Mouse (Mus musculus) CD8-positive naive resting alpha-beta T cell, adult 2 months (primary cell): Measurements from ENCODE around the gene Mthfd1.
A peak's percentile ranks its signal among the peaks of the same experiment; 100 is the strongest.

Source experiments
- DNase-seq, 2 experiments: peaks; one replicate each; pipeline ENCODE4 v3.0.0; 2022; ENCODE audit warnings: low read depth in 2 of 2, low spot score in 2 of 2

Mthfd1 gene

DNA sequence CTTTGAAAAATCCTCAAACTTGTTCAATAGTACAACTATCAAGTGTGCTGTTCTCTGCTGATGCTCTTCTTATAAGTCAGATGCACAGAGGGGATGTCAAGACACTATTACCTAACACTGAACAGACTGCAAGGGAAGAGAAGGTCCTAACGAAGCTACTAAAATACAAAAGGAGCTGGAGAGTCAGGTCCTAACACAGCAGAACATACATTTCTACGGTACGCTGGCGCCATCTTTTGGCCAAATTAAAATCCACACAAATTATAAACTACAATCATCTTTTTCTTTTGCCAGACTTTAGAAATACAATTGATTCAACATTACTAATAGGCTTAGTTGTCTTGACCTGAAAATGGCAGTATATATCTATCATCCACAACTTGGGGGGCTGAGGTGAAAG, 86.0 kb downstream of the Mthfd1 start:
- DNase-seq, result peak; percentile 47 to 62

DNA sequence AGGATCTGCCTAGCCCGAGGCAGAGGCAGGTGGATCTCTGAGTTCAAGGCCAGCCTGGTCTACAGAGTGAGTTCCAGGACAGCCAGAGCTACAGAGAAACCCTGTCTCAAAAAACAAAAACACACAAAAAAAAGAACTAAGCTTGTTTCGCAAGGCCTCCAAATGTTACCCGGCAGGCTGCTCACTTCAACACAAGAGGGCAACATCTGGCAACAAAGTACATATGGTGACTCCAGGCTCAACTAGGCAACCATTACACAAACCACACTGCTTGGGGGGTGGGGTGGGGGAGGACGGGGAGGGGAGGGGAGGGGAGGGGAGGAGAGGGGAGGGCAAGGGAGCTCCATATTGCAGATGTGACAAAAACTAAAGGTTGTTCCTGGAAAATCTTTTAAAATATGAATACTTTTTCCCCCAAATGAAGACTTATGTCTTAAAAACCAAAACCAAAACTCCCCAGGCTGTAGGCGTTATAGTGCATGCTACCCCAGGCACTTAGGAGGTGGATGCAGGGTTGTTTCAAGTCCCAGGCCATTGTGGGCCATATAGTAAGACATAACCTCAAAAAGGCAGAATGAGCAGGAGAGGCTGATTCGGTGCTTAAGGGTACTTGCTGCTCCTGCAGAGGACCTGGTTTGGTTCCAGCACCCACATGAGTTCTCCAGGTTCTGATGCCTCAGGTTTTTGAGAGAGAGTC, 90.8 kb downstream of the Mthfd1 start:
- peak in 1 of 2 experiments; percentile 47 for DNase-seq

DNA sequence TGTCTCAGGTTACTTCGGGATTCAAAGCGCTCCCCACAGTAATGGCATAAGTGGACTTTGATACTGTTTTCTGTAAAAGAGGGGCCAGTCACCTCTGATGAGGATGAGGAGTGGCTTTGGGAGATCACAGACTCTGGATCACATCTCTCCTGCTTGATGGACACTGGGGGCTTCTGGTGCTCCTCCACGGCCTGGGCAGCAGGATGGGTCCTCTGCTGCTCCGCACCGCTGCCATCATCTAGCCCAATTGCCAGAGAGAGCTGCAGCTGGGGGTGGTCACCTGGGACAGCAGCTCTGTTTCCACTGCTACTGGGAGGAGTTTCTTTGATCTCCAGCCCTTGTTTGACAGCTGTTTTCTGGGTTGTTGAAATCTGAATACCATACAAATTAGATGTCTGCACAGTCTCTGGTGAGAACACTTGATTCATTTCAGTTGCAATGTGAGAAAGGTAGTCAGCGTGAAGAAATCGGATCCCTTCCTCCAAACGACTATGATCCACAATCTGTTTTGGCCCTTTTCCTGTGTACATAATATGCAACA, 94.7 kb downstream of the Mthfd1 start:
- DNase-seq, result no peak

DNA sequence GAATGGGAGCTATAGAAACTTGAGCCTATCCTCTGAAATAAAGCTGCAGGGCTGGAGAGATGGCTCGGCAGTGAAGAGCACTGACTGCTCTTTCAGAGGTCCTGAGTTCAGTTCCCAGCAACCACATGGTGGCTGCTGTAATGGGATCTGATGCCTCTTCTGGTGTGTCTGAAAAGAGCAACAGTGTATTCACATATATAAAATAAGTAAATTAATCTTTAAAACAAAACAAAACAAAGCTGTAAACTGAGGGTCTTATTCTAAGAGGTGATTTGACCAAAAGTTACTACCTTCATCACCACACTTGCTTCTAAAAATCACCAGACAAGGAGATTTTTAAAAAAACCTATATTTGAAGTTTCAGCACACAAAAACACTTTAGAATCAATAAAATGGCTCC, 105.8 kb downstream of the Mthfd1 start:
- DNase-seq, result no peak

DNA sequence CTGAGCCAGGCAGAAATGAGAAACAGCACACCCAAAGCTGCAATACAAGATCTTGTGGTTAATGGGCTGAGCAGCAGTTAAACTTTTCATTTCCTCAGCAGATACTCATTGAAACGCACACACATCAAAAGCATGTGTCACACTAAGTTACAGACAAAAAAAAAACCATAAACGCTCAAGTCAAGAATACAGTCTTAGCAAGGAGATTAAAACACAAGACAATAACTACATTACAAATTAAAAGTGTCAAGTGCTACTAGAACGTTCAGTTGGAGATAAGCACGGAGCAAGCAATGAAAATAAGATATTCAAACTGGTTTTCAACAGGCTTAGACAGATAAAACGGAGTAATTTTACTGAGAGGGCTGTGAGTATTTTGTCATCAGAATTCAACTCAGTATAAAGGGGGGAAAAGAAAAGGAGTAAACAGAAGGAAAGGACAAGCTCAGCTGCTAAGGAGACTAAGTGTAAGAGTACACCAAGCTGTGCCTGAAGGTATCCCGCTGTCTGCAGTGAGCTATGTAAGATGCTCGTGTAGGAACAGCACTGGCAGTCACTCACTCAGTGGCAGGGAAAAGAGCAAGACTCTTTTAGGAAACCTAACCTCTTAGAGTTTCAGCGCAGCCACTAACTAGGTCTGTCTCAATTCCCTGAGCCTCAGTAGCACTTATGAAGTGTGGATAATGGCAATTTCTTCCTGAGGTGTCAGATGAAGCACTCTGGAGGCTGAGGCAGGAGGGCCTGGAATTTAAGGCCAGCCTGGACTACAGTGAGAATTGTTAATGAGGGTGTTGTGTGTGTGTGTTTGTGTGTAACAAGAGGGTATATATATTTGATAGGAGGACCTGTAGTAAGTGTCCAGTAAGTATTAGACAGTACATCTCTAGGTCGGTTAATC, 106.6 kb downstream of the Mthfd1 start:
- no peak for DNase-seq

DNA sequence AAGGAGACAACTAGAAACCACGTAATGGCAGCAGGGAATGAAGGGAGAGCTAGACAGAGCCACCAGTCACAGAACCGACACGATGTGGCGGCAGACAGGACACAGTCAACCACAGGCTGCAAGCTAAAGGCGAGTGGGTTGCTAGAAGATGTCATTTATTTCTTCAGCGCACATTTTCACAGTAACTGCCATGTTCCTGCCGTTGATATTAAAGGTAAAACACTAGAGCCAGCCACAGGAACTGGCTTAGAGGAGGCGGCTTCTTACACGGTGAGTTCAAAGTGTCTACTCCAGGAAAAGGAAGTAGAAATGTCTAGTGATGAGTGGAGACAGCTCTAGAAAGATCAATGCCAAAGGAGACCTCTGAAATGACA, 107.2 kb downstream of the Mthfd1 start:
- peak in 1 of 2 experiments; percentile 54 for DNase-seq

DNA sequence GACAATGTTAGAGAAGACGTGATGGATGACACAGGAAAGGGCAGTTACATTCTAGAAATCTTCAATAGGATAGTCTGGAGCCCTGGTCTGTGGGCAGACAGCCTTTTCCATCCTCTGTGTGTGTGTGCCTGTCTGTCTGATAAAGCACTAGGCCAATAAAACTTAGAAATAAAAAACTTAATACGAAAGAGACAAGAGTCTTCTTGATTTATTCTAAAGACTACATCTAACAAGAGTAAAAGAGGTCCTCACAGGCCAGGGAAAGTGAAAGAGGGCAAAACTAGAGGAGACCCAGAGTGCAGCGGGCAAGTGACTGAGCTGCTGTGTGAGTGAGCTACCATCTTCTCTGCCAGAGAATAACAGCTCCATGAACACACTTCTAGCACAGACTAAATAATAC, 111.2 kb downstream of the Mthfd1 start:
- no peak for DNase-seq

DNA sequence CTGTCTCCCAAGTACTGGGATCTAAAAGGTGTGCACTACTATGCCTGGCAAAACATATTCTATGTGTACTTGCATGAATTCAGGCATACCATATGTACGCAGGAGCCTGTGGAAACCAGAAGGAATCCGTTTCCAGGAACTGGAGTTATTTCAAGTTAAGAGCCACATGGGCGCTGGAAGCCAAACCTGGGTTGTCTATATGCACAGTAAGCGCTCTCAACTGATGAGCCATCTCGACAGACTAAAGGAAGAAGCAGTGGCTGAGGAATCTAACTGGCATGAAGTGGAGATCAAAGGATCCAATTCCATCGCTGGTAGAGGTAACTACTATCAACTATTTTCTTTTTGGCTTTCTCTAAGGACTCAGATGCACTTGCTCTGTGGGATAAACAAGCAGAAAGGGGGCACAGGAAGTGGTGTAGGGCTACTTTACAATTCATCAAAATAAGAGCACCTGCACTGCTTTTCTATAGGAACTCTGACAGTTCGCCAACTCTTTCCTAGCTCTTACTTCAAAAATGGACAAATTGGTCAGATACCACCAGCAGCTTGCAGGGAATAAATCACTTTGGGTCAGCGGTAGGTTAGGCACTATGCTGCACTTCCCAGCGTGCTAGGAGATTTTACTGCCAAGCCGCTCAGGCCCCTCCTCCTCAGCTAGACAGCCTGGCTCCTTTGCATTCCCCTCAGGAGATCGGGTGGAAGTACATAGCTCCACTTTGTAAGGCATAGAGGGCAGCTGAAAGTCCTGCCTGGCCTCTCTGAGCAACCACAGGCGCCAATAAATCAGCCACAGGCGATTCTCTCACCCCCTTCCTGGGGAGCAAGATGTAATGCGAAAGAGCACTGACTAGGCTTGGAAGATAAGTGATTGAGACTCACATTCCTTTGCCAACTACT, 112.2 kb downstream of the Mthfd1 start:
- peak in 1 of 2 experiments; percentile 43 for DNase-seq

DNA sequence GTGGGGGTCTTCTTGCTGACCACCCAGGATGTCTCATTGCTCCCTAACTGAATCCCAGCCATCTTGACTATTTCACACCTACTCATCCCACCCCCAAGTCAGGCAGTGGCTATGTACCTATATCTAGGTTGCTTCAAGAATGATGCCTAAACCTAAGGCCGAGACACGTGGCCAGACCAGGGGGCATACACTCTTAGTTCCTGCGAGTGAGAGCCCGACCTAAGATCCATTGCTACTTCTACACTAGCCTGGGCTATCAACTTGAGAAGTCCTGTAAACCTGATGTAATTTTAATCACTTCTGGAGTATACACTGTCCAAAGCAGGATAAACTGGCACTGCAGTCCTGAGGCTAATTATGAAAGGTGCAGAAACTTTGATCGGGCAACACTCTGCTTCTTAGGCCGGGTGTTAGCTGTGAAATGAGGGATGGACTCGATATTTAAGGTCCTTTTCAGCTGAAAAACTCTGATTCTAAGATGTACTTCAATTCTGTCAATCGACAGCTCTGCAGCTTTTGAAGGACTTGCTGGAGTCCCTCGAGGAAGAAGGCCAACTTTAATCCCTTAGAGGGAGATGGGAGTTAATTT, 113.2 kb downstream of the Mthfd1 start:
- DNase-seq, result no peak

DNA sequence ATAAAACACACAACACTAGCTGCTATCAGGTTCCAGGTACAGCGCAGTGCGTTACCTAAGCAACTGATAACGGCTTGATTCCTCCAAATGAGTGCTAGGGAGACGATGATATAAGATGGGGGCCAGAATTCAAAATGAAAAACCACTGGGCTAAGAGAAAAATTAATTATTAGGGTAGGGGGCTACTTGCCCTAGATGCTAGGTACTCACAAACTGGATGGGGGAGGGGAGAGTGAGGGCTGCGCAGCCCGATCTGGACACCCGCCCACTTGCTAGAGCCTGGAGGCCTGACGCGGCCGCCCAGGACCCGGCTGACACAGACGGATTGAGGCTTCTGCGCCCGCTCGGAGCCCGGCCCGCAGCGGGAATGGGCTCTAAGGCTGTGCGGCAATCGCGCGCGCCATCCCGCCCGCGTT, 113.7 kb downstream of the Mthfd1 start:
- DNase-seq, result no peak
